Comparison of ENCODE assay signal across 9 mouse cellular contexts in the genomic region with DNA sequence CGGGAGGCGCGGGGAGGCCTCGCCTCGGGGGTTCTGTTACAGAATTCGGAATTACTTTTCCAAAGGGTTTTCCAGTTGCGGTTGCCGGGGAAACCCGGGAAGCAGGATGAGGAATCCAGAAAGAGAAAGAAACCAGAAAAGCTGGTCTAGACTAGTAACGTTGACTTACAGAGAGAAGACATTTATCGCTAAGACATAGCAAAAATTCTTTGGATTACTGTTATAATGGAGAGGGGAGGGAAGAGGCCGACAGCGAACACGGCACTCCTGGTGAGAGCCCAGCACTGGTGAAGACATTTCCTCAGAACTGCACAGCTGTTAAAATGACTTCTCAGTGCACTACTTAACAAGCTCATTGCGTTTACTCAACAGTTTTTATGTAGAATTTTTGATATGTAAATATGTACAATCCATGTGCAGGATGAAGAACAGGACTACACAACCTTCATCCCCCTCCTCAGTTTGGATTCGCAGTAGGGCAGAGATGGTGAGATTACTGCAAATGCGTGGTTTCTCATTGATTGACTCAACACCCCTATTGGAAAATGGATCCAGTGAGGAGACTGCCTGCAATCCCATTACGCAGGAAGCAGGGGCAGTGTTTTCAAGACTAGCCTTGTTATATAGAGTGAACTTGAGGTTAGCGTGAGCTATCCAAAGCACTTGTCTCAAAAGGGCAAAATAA. TPM values are rescaled to one million over a fixed set of nuclear protein-coding genes. Genes with fewer than 3 reads are reported as not detected.
DNase-seq lines count a peak whose midpoint lies in the region; ATAC-seq and TF ChIP-seq lines count a peak whose summit lies in the region.
"Had no signal": no experiment of that assay in that cellular context is flagged by ENCODE, and none has a peak within 500 bp of the region (broad histone marks: within the 10 kb centered on the region; RNA-seq: fewer than 3 reads in every experiment).

No protein-coding gene starts in this region.

- peak overlapping the region; percentile 93 for H3K9ac ChIP-seq in ES-E14 (ENCODE audit: insufficient read depth, low read depth, low read length, poor library complexity, severe bottlenecking)
- H3K9ac ChIP-seq in forebrain, embryonic 12.5 days: peak overlapping the region; percentile 68
- H3K9ac ChIP-seq in limb, embryonic 15.5 days: peak overlapping the region; percentile 75
- H3K9ac ChIP-seq in stomach, postnatal 0 days (ENCODE audit: low read length): peak overlapping the region; percentile 62

- in situ Hi-C loops in ES-E14 (cut with MboI; ENCODE audit: low sequenced_read_pairs in 2 of 2, unreplicated experiment in 2 of 2): no loop called here

- peak overlapping the region; percentile 66 for H3K4me3 ChIP-seq in heart, embryonic 10.5 days
- peak overlapping the region; percentile 88 to 90 for H3K4me3 ChIP-seq in ES-E14 (ENCODE audit: insufficient read depth in 1 of 2, low read depth in 1 of 2, low read length in 2 of 2, poor library complexity in 1 of 2, severe bottlenecking in 1 of 2)
- peak overlapping the region; percentile 50 for H3K4me3 ChIP-seq in forebrain, embryonic 12.5 days (replicated peaks)
- H3K4me3 ChIP-seq in limb, embryonic 15.5 days: peak overlapping the region; percentile 77
- H3K4me3 ChIP-seq in stomach, postnatal 0 days (ENCODE audit: low read depth, low read length): peak overlapping the region; percentile 64

- no peak for TF ChIP-seq EP300 in stomach, postnatal 0 days (optimal IDR thresholded peaks at IDR 0.05)

- no peak for DNase-seq in heart, embryonic 10.5 days (ENCODE audit: low spot score)
- no peak for DNase-seq in heart, postnatal 10 days
- DNase-seq in ES-E14 (ENCODE audit: low read depth, low spot score): no peak
- no peak for DNase-seq in stomach, postnatal 0 days (ENCODE audit: low spot score)
- DNase-seq in gastrocnemius, postnatal 36 days: no peak
- no peak for DNase-seq in cerebellum, adult 18-20 months

- H3K4me1 ChIP-seq in heart, embryonic 10.5 days: peaks cover 6% of the 10 kb centered on the region; the same call in 1 of the 2 replicates
- peaks cover 0 to 5% of the 10 kb centered on the region in 2 experiments; a peak in 1 of 4 replicates for H3K4me1 ChIP-seq in ES-E14 (ENCODE audit: control insufficient read depth in 2 of 2, insufficient read depth in 2 of 2, low read length in 2 of 2, poor library complexity in 1 of 2)
- peaks cover 15% of the 10 kb centered on the region for H3K4me1 ChIP-seq in forebrain, embryonic 12.5 days
- H3K4me1 ChIP-seq in limb, embryonic 15.5 days: peaks cover 6% of the 10 kb centered on the region
- H3K4me1 ChIP-seq in stomach, postnatal 0 days (replicated peaks; ENCODE audit: control insufficient read depth, insufficient read depth): peaks cover 3% of the 10 kb centered on the region; the same call in 1 of the 2 replicates

- peak overlapping the region; percentile 64 for H3K4me2 ChIP-seq in forebrain, embryonic 12.5 days
- H3K4me2 ChIP-seq in limb, embryonic 15.5 days: peak overlapping the region; percentile 46
- peak overlapping the region; percentile 58 for H3K4me2 ChIP-seq in stomach, postnatal 0 days (replicated peaks; ENCODE audit: low read depth)

- H3K36me3 ChIP-seq in heart, embryonic 10.5 days: peaks cover 9% of the 10 kb centered on the region
- no peaks in the 10 kb centered on the region for H3K36me3 ChIP-seq in ES-E14 (ENCODE audit: control insufficient read depth, insufficient read depth, low read length, poor library complexity, severe bottlenecking)
- peaks cover 18% of the 10 kb centered on the region for H3K36me3 ChIP-seq in forebrain, embryonic 12.5 days (replicated peaks)
- H3K36me3 ChIP-seq in limb, embryonic 15.5 days: peaks cover 11% of the 10 kb centered on the region
- peaks cover under 1% of the 10 kb centered on the region; the same call in 1 of the 2 replicates for H3K36me3 ChIP-seq in stomach, postnatal 0 days (ENCODE audit: control insufficient read depth, insufficient read depth, low read length)

- no peaks in the 10 kb centered on the region for H3K27me3 ChIP-seq in heart, embryonic 10.5 days (ENCODE audit: insufficient read depth, poor library complexity, severe bottlenecking)
- no peaks in the 10 kb centered on the region for H3K27me3 ChIP-seq in forebrain, embryonic 12.5 days
- H3K27me3 ChIP-seq in limb, embryonic 15.5 days: no peaks in the 10 kb centered on the region
- H3K27me3 ChIP-seq in stomach, postnatal 0 days (ENCODE audit: control insufficient read depth, insufficient read depth, low read length): no peaks in the 10 kb centered on the region

- peak; percentile 45 for ATAC-seq in forebrain, embryonic 12.5 days (ENCODE audit: low FRiP score)
- ATAC-seq in limb, embryonic 15.5 days (ENCODE audit: insufficient number of reproducible peaks, low FRiP score, low TSS enrichment, low read depth): peak; percentile 42; the same call in 1 of the 2 replicates
- peak; percentile 64 for ATAC-seq in stomach, postnatal 0 days (ENCODE audit: low FRiP score, low TSS enrichment)

- peak overlapping the region; percentile 89 for H3K27ac ChIP-seq in heart, embryonic 10.5 days
- peak overlapping the region; percentile 66 for H3K27ac ChIP-seq in ES-E14 (ENCODE audit: insufficient read depth, low read depth, low read length, poor library complexity, severe bottlenecking)
- H3K27ac ChIP-seq in forebrain, embryonic 12.5 days: peak overlapping the region; percentile 81
- H3K27ac ChIP-seq in limb, embryonic 15.5 days: peak overlapping the region; percentile 96
- peak overlapping the region; percentile 89 for H3K27ac ChIP-seq in stomach, postnatal 0 days (replicated peaks)

- intact Hi-C loops in heart, postnatal 10 days (cut with DNase I): no loop called here
- intact Hi-C loops in gastrocnemius, postnatal 36 days (cut with DNase I): no loop called here

- 4% methylated on average over 19 of the region's 19 CpGs for WGBS in heart, embryonic 10.5 days
- 5% methylated on average over 19 of the region's 19 CpGs for WGBS in forebrain, embryonic 12.5 days
- WGBS in limb, embryonic 15.5 days: 3% methylated on average over 19 of the region's 19 CpGs
- 5% methylated on average over 19 of the region's 19 CpGs for WGBS in stomach, postnatal 0 days

- no peaks in the 10 kb centered on the region for H3K9me3 ChIP-seq in heart, embryonic 10.5 days
- H3K9me3 ChIP-seq in ES-E14 (ENCODE audit: control insufficient read depth, insufficient read depth, low read depth, low read length): no peaks in the 10 kb centered on the region
- no peaks in the 10 kb centered on the region for H3K9me3 ChIP-seq in forebrain, embryonic 12.5 days
- H3K9me3 ChIP-seq in limb, embryonic 15.5 days: no peaks in the 10 kb centered on the region
- no peaks in the 10 kb centered on the region for H3K9me3 ChIP-seq in stomach, postnatal 0 days (ENCODE audit: control insufficient read depth, low read length)

- peak; percentile 35; the same call in 1 of the 2 replicates for TF ChIP-seq CTCF in stomach, postnatal 0 days (IDR thresholded peaks at IDR 0.05; ENCODE audit: low read depth)

TF ChIP-seq in ES-E14, 5 proteins besides CTCF, POLR2A, EP300 and RAD21:
- no peak for TF ChIP-seq ZNF384 (IDR thresholded peaks at IDR 0.05; ENCODE audit: low read depth, low read length)
- no peak for TF ChIP-seq MAFK (IDR thresholded peaks at IDR 0.05; ENCODE audit: insufficient read depth, low read depth, low read length)
- TF ChIP-seq ZC3H11A (IDR thresholded peaks at IDR 0.05; ENCODE audit: borderline replicate concordance, low read depth, low read length): no peak
- no peak for TF ChIP-seq HCFC1 (IDR thresholded peaks at IDR 0.05; ENCODE audit: borderline replicate concordance, insufficient read depth, low read length)
- TF ChIP-seq CHD2 (IDR thresholded peaks at IDR 0.05; ENCODE audit: low read depth, low read length): no peak

RNA-seq across cellular contexts. Expression of a gene that starts 22.0 kb away (rescaled TPM):
- 9.1 and 9.8 TPM in 2 replicates for polyA plus RNA-seq in heart, embryonic 10.5 days (2016; fragmentation: Nextera tagmentation; extraction: Ambion mirVana)
- total RNA-seq in heart, postnatal 10 days (2021): 1 to 10 TPM; 3.9 to 4.7 TPM
- 6.2 and 7.2 TPM in 2 replicates for total RNA-seq in ES-E14 (2012; rRNA removed)
- polyA plus RNA-seq in forebrain, embryonic 12.5 days (2016; fragmentation: Nextera tagmentation; extraction: Ambion mirVana): 23.5 and 28.2 TPM in 2 replicates
- polyA plus RNA-seq in limb, embryonic 15.5 days (2015; fragmentation: Nextera tagmentation; extraction: Ambion mirVana): 9.4 and 10.5 TPM in 2 replicates
- 2.9 and 3.2 TPM in 2 replicates for polyA plus RNA-seq in stomach, postnatal 0 days (2015; fragmentation: Nextera tagmentation; extraction: Ambion mirVana)
- total RNA-seq in gastrocnemius, postnatal 36 days (2021): 1 to 10 TPM in 1 of 2 experiments, under 1 TPM in 1; 0.72 to 1.2 TPM

RNA-seq across cellular contexts. Expression of a gene that starts 53.5 kb away (rescaled TPM):
- polyA plus RNA-seq in heart, embryonic 10.5 days (2016; fragmentation: Nextera tagmentation; extraction: Ambion mirVana): 12.8 and 14.5 TPM in 2 replicates
- 10 to 100 TPM; 12.5 to 13.4 TPM for total RNA-seq in heart, postnatal 10 days (2021)
- total RNA-seq in ES-E14 (2012; rRNA removed): 16.5 and 23.0 TPM in 2 replicates
- 7.1 and 7.4 TPM in 2 replicates for polyA plus RNA-seq in forebrain, embryonic 12.5 days (2016; fragmentation: Nextera tagmentation; extraction: Ambion mirVana)
- polyA plus RNA-seq in limb, embryonic 15.5 days (2015; fragmentation: Nextera tagmentation; extraction: Ambion mirVana): 49.7 and 51.4 TPM in 2 replicates
- polyA plus RNA-seq in stomach, postnatal 0 days (2015; fragmentation: Nextera tagmentation; extraction: Ambion mirVana): 32.6 and 35.7 TPM in 2 replicates
- 1 to 10 TPM; 4.1 to 4.4 TPM for total RNA-seq in gastrocnemius, postnatal 36 days (2021)

RNA-seq across cellular contexts. Expression of a gene that starts 58.2 kb away (rescaled TPM):
- not detected in 2 replicates for polyA plus RNA-seq in heart, embryonic 10.5 days (2016; fragmentation: Nextera tagmentation; extraction: Ambion mirVana)
- not detected for total RNA-seq in heart, postnatal 10 days (2021)
- not detected in 2 replicates for total RNA-seq in ES-E14 (2012; rRNA removed)
- polyA plus RNA-seq in forebrain, embryonic 12.5 days (2016; fragmentation: Nextera tagmentation; extraction: Ambion mirVana): not detected in 2 replicates
- polyA plus RNA-seq in limb, embryonic 15.5 days (2015; fragmentation: Nextera tagmentation; extraction: Ambion mirVana): not detected in 2 replicates
- polyA plus RNA-seq in stomach, postnatal 0 days (2015; fragmentation: Nextera tagmentation; extraction: Ambion mirVana): not detected in 2 replicates
- not detected for total RNA-seq in gastrocnemius, postnatal 36 days (2021)
- total RNA-seq: layer of hippocampus, postnatal 36 days had no signal
